Mouse (Mus musculus): ENCODE measurements around the gene Scgb1b19. TPM values are rescaled to one million over a fixed set of nuclear protein-coding genes. Genes with fewer than 3 reads are reported as not detected.
"Not testable (repeated sequence)": the region's sequence is repeated elsewhere in the genome, so short reads cannot be mapped to it uniquely, and the experiment has no call there.

Gene Scgb1b19
- polyA plus RNA-seq (2015; fragmentation: Nextera tagmentation; extraction: Ambion mirVana), result not detected in 2 replicates

DNA sequence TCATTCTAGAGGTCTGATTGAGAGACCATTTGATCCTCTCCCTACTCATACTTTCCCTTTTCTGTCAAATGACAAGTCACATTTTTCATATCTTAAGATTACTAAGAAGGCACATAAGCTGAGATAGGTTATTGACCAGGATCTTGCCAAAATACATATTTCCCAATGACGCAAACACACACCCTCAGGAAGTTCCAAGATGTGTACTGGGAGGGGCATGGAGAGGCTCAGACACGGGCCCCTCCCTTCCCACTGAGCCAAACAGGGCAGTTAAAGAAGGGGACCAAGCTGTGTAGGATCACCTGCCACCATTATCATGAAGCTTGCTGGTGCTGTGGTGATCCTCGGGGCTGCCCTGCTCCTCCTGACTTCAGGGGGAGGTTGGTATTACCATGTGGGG is at the start of gene Scgb1b19:
Gene Scgb1b19 (plus strand): TSS at position 301 of the 400 bp plus-strand sequence.
- H3K4me2 ChIP-seq (ENCODE audit: low read length); DNase-seq (ENCODE audit: low spot score); ATAC-seq (replicated peaks; ENCODE audit: low FRiP score, low read depth); H3K4me3 ChIP-seq (replicated peaks; ENCODE audit: low read depth, low read length); H3K27me3 ChIP-seq (ENCODE audit: insufficient read depth, low read length); H3K9ac ChIP-seq (ENCODE audit: low read depth, low read length); H3K4me1 ChIP-seq (replicated peaks; ENCODE audit: insufficient read depth, low read length); H3K27ac ChIP-seq; H3K9me3 ChIP-seq (replicated peaks; ENCODE audit: low read length); H3K36me3 ChIP-seq (ENCODE audit: insufficient read depth, low read length): not testable (repeated sequence)
- WGBS, result 65% methylated on average over 3 of the region's 3 CpGs

GRCm38 (mm10) chr7:33280238-33280637 is 6.9 kb upstream of the Scgb1b19 start, which contains the start of gene Scgb2b19:
Scgb2b19 (minus strand) TSS chr7:33280338.
- H3K36me3 ChIP-seq (ENCODE audit: insufficient read depth, low read length); H3K27me3 ChIP-seq (ENCODE audit: insufficient read depth, low read length); H3K9me3 ChIP-seq (replicated peaks; ENCODE audit: low read length); H3K4me3 ChIP-seq (replicated peaks; ENCODE audit: low read depth, low read length); DNase-seq (ENCODE audit: low spot score); H3K27ac ChIP-seq; H3K9ac ChIP-seq (ENCODE audit: low read depth, low read length); H3K4me1 ChIP-seq (replicated peaks; ENCODE audit: insufficient read depth, low read length); H3K4me2 ChIP-seq (ENCODE audit: low read length); ATAC-seq (replicated peaks; ENCODE audit: low FRiP score, low read depth): not testable (repeated sequence)

Other genes with a start within 250 kb of the Scgb1b19 start
- not detected in 2 replicates for gene Scgb2b17, start 230.7 kb upstream of the Scgb1b19 start, polyA plus RNA-seq (2015; fragmentation: Nextera tagmentation; extraction: Ambion mirVana)
- gene Scgb1b17, start 223.8 kb upstream of the Scgb1b19 start, polyA plus RNA-seq (2015; fragmentation: Nextera tagmentation; extraction: Ambion mirVana), result not detected in 2 replicates
- gene Scgb2b18, start 113.4 kb upstream of the Scgb1b19 start, polyA plus RNA-seq (2015; fragmentation: Nextera tagmentation; extraction: Ambion mirVana), result not detected in 2 replicates
- not detected in 2 replicates for gene Scgb1b18, start 101.7 kb upstream of the Scgb1b19 start, polyA plus RNA-seq (2015; fragmentation: Nextera tagmentation; extraction: Ambion mirVana)
- gene Scgb2b19, start 7.0 kb upstream of the Scgb1b19 start, polyA plus RNA-seq (2015; fragmentation: Nextera tagmentation; extraction: Ambion mirVana), result not detected in 2 replicates
- gene Scgb2b20, start 79.0 kb downstream of the Scgb1b19 start, polyA plus RNA-seq (2015; fragmentation: Nextera tagmentation; extraction: Ambion mirVana), result not detected in 2 replicates
- not detected in 2 replicates for gene Scgb1b20, start 85.9 kb downstream of the Scgb1b19 start, polyA plus RNA-seq (2015; fragmentation: Nextera tagmentation; extraction: Ambion mirVana)
- gene Scgb2b21, start 233.2 kb downstream of the Scgb1b19 start, polyA plus RNA-seq (2015; fragmentation: Nextera tagmentation; extraction: Ambion mirVana), result not detected in 2 replicates